9 mouse cellular contexts compared by ENCODE assay signal in genomic region chr3:129224806-129225576, GRCm38 (mm10). TPM values are rescaled to one million over a fixed set of nuclear protein-coding genes. Genes with fewer than 3 reads are reported as not detected.
DNase-seq lines count a peak whose midpoint lies in the region; ATAC-seq lines count a peak whose summit lies in the region.
"Had no signal": no experiment of that assay in that cellular context is flagged by ENCODE, and none has a peak within 500 bp of the region (broad histone marks: within the 10 kb centered on the region; RNA-seq: fewer than 3 reads in every experiment).

No protein-coding gene starts in this region.

- H3K4me2 ChIP-seq in heart, embryonic 11.5 days = peak overlapping the region; percentile 57
- 0 out of 2 replicates have a peak overlapping the region, but pooled peaks have one; percentile 8 for H3K4me2 ChIP-seq in midbrain, embryonic 12.5 days (replicated peaks)

- no peaks in the 10 kb centered on the region for H3K9me3 ChIP-seq in heart, embryonic 11.5 days (replicated peaks; ENCODE audit: control insufficient read depth, low read length)
- H3K9me3 ChIP-seq in midbrain, embryonic 12.5 days = no peaks in the 10 kb centered on the region

- H3K27me3 ChIP-seq in heart, embryonic 11.5 days (ENCODE audit: control insufficient read depth, insufficient read depth, low read length) = peaks cover 55% of the 10 kb centered on the region
- peaks cover 87% of the 10 kb centered on the region for H3K27me3 ChIP-seq in midbrain, embryonic 12.5 days

- peaks cover 9% of the 10 kb centered on the region; the same call in 1 of the 2 replicates for H3K4me1 ChIP-seq in heart, embryonic 11.5 days (ENCODE audit: control insufficient read depth, insufficient read depth, low read length)
- H3K4me1 ChIP-seq in midbrain, embryonic 12.5 days = 0 out of 2 replicates have a peak, but pooled peaks cover 2% of the 10 kb centered on the region

- peak overlapping the region; percentile 25 for H3K4me3 ChIP-seq in heart, embryonic 11.5 days (ENCODE audit: low read depth, low read length)
- H3K4me3 ChIP-seq in midbrain, embryonic 12.5 days = no peak overlapping the region

- no peak for ATAC-seq in heart, embryonic 11.5 days (replicated peaks; ENCODE audit: insufficient number of reproducible peaks, low FRiP score, low TSS enrichment)
- peak; percentile 23 for ATAC-seq in common myeloid progenitor, adult 5-6 weeks (replicated peaks; ENCODE audit: low read depth, poor library complexity, severe bottlenecking)
- no peak for ATAC-seq in midbrain, embryonic 12.5 days (ENCODE audit: low FRiP score, low read depth)
- ATAC-seq in monocyte, adult 5-6 weeks (replicated peaks; ENCODE audit: insufficient number of reproducible peaks, low FRiP score, low TSS enrichment, poor library complexity, severe bottlenecking) = no peak

- H3K27ac ChIP-seq in heart, embryonic 11.5 days (ENCODE audit: low read depth, low read length) = peak overlapping the region; percentile 4; the same call in 1 of the 2 replicates
- no peak overlapping the region for H3K27ac ChIP-seq in midbrain, embryonic 12.5 days (replicated peaks)

- H3K36me3 ChIP-seq in heart, embryonic 11.5 days (ENCODE audit: control insufficient read depth, insufficient read depth, low read length) = no peaks in the 10 kb centered on the region
- H3K36me3 ChIP-seq in midbrain, embryonic 12.5 days = no peaks in the 10 kb centered on the region

- 1% methylated on average over 40 of the region's 40 CpGs for WGBS in heart, embryonic 11.5 days (ENCODE audit: insufficient replicate concordance)
- under 1% methylated on average over 40 of the region's 40 CpGs for WGBS in midbrain, embryonic 12.5 days

- DNase-seq in heart, adult 8-10 months (ENCODE audit: low spot score) = no peak
- peak; percentile 77 to 79 for DNase-seq in kidney, adult 8-10 months
- no peak for DNase-seq in adrenal gland, postnatal 25 days
- DNase-seq in right cerebral cortex, postnatal 25 days = no peak

- peak overlapping the region; percentile 10; the same call in 1 of the 2 replicates for H3K9ac ChIP-seq in heart, embryonic 11.5 days (ENCODE audit: low read depth, low read length)
- no peak overlapping the region for H3K9ac ChIP-seq in midbrain, embryonic 12.5 days (replicated peaks)

RNA-seq across cellular contexts. Expression of gene Pitx2, which starts 25.3 kb away (rescaled TPM):
- polyA plus RNA-seq in heart, embryonic 11.5 days (2014; fragmentation: Nextera tagmentation; extraction: Ambion mirVana) = 32.7 and 32.8 TPM in 2 replicates
- total RNA-seq in heart, adult 8-10 months (2022) = 1 to 10 TPM in 1 of 4 experiments, under 1 TPM in 3; 0.57 to 1.4 (median 0.69) TPM
- total RNA-seq in common myeloid progenitor, adult 5-6 weeks (2017) = 0.41 TPM in 1 of 2 replicates, not detected in the other
- polyA plus RNA-seq in midbrain, embryonic 12.5 days (2016; fragmentation: Nextera tagmentation; extraction: Ambion mirVana) = 65.6 and 78.1 TPM in 2 replicates
- total RNA-seq in adrenal gland, postnatal 25 days (2021) = 0.21 and 0.71 TPM in 2 replicates
- not detected in 3 replicates for total RNA-seq in monocyte, adult 5-6 weeks (2017)
- total RNA-seq: left cerebral cortex, adult 18-20 months had no signal

Comparison
In these comparisons a context has a peak if more than half of its experiments do, and no peak if none do; other contexts are left out.
1. DNase-seq: peak in kidney, adult 8-10 months (2 of 2); none in heart, adult 8-10 months (single experiment), adrenal gland, postnatal 25 days (single experiment) and right cerebral cortex, postnatal 25 days (single experiment).